ENCODE assay signal across 9 mouse cellular contexts in genomic region chr7:99079522-99079921, GRCm38 (mm10).
DNase-seq lines count a peak whose midpoint lies in the region; ATAC-seq and TF ChIP-seq lines count a peak whose summit lies in the region.
"Had no signal": no experiment of that assay in that cellular context is flagged by ENCODE, and none has a peak within 500 bp of the region (broad histone marks: within the 10 kb centered on the region; RNA-seq: fewer than 3 reads in every experiment).

No protein-coding gene starts in this region.

- no peaks in the 10 kb centered on the region for H3K36me3 ChIP-seq in hindbrain, embryonic 14.5 days (replicated peaks; ENCODE audit: control insufficient read depth, insufficient read depth)
- H3K36me3 ChIP-seq in hindbrain, embryonic 16.5 days (ENCODE audit: control insufficient read depth, insufficient read depth, low read length) = no peaks in the 10 kb centered on the region
- no peaks in the 10 kb centered on the region for H3K36me3 ChIP-seq in E14TG2a.4 (ENCODE audit: insufficient read depth, low read length)
- H3K36me3 ChIP-seq in embryonic facial prominence, embryonic 14.5 days (ENCODE audit: control insufficient read depth, insufficient read depth, low read length) = no peaks in the 10 kb centered on the region

- WGBS in hindbrain, embryonic 14.5 days = 43% methylated on average over 4 of the region's 4 CpGs
- 36% methylated on average over 4 of the region's 4 CpGs for WGBS in hindbrain, embryonic 16.5 days
- 50% methylated on average over 4 of the region's 4 CpGs for WGBS in bone marrow, adult 2 months
- WGBS in embryonic facial prominence, embryonic 14.5 days = 16% methylated on average over 4 of the region's 4 CpGs

- no peak for ATAC-seq in hindbrain, embryonic 14.5 days (ENCODE audit: low FRiP score)
- ATAC-seq in hindbrain, embryonic 16.5 days = no peak
- ATAC-seq in embryonic facial prominence, embryonic 14.5 days (ENCODE audit: low read depth) = no peak

- TF ChIP-seq CTCF in E14TG2a.4 (conservative IDR thresholded peaks at IDR 0.05; ENCODE audit: low read length) = peak; percentile 95
- 0 out of 2 replicates have a peak, but pooled peaks have one; percentile 17 for TF ChIP-seq CTCF in bone marrow, adult 2 months (IDR thresholded peaks at IDR 0.05; ENCODE audit: control insufficient read depth, insufficient read depth, low read length)

- no peaks in the 10 kb centered on the region for H3K27me3 ChIP-seq in hindbrain, embryonic 14.5 days (ENCODE audit: control insufficient read depth, insufficient read depth, low read length)
- H3K27me3 ChIP-seq in hindbrain, embryonic 16.5 days (replicated peaks; ENCODE audit: control insufficient read depth, insufficient read depth, low read length) = no peaks in the 10 kb centered on the region
- no peaks in the 10 kb centered on the region for H3K27me3 ChIP-seq in E14TG2a.4 (ENCODE audit: insufficient read depth, low read length)
- H3K27me3 ChIP-seq in embryonic facial prominence, embryonic 14.5 days (replicated peaks; ENCODE audit: control insufficient read depth, insufficient read depth, low read length) = no peaks in the 10 kb centered on the region

- no peak overlapping the region for H3K27ac ChIP-seq in hindbrain, embryonic 14.5 days
- no peak overlapping the region for H3K27ac ChIP-seq in hindbrain, embryonic 16.5 days (ENCODE audit: low read depth, low read length)
- no peak overlapping the region for H3K27ac ChIP-seq in bone marrow, adult 2 months (ENCODE audit: control insufficient read depth, insufficient read depth, low read depth, low read length, poor library complexity)
- no peak overlapping the region for H3K27ac ChIP-seq in embryonic facial prominence, embryonic 14.5 days (replicated peaks; ENCODE audit: low read depth, low read length)

- H3K4me2 ChIP-seq in hindbrain, embryonic 14.5 days (replicated peaks) = no peak overlapping the region
- H3K4me2 ChIP-seq in hindbrain, embryonic 16.5 days (ENCODE audit: low read length) = no peak overlapping the region
- H3K4me2 ChIP-seq in embryonic facial prominence, embryonic 14.5 days (ENCODE audit: low read depth, low read length) = no peak overlapping the region

- no peak for TF ChIP-seq POLR2A in bone marrow, adult 2 months (IDR thresholded peaks at IDR 0.05; ENCODE audit: borderline replicate concordance, control insufficient read depth, low read depth, low read length)

- H3K4me1 ChIP-seq in hindbrain, embryonic 14.5 days (replicated peaks; ENCODE audit: control insufficient read depth, insufficient read depth, low read length) = no peaks in the 10 kb centered on the region
- H3K4me1 ChIP-seq in hindbrain, embryonic 16.5 days (ENCODE audit: control insufficient read depth, insufficient read depth, low read depth, low read length) = no peaks in the 10 kb centered on the region
- peaks cover 16% of the 10 kb centered on the region for H3K4me1 ChIP-seq in E14TG2a.4 (replicated peaks; ENCODE audit: low read depth, low read length)
- H3K4me1 ChIP-seq in bone marrow, adult 2 months (ENCODE audit: control insufficient read depth, insufficient read depth, low read length) = no peaks in the 10 kb centered on the region
- H3K4me1 ChIP-seq in embryonic facial prominence, embryonic 14.5 days (ENCODE audit: control insufficient read depth, insufficient read depth, low read length) = 0 out of 2 replicates have a peak, but pooled peaks cover 3% of the 10 kb centered on the region

- no peak overlapping the region for H3K9ac ChIP-seq in hindbrain, embryonic 14.5 days
- no peak overlapping the region for H3K9ac ChIP-seq in hindbrain, embryonic 16.5 days (ENCODE audit: low read depth, low read length)
- H3K9ac ChIP-seq in embryonic facial prominence, embryonic 14.5 days (ENCODE audit: low read depth, low read length) = no peak overlapping the region

- intact Hi-C loops in left cerebral cortex, postnatal 14 days (cut with DNase I) = loop anchor here (2.0 to 5.0 kb wide), 3 partner anchors 117 to 337 kb away; partner anchors contain the start of gene Wnt11

- H3K4me3 ChIP-seq in hindbrain, embryonic 14.5 days (replicated peaks; ENCODE audit: low read length) = no peak overlapping the region
- H3K4me3 ChIP-seq in hindbrain, embryonic 16.5 days (ENCODE audit: low read length) = no peak overlapping the region
- no peak overlapping the region for H3K4me3 ChIP-seq in E14TG2a.4 (replicated peaks; ENCODE audit: low read length)
- H3K4me3 ChIP-seq in bone marrow, adult 2 months (replicated peaks; ENCODE audit: control insufficient read depth, low read depth, low read length) = no peak overlapping the region
- no peak overlapping the region for H3K4me3 ChIP-seq in embryonic facial prominence, embryonic 14.5 days (ENCODE audit: low read depth, low read length)
- H3K4me3 ChIP-seq: erythroblast, embryonic 14.5 days had no signal

- H3K9me3 ChIP-seq in hindbrain, embryonic 14.5 days (ENCODE audit: control insufficient read depth, low read length) = no peaks in the 10 kb centered on the region
- H3K9me3 ChIP-seq in hindbrain, embryonic 16.5 days (ENCODE audit: control insufficient read depth, low read length) = no peaks in the 10 kb centered on the region
- H3K9me3 ChIP-seq in E14TG2a.4 (ENCODE audit: low read length) = no peaks in the 10 kb centered on the region
- no peaks in the 10 kb centered on the region for H3K9me3 ChIP-seq in embryonic facial prominence, embryonic 14.5 days (ENCODE audit: control insufficient read depth, low read length)

- DNase-seq in hindbrain, embryonic 14.5 days (ENCODE audit: low spot score) = peak; percentile 87
- DNase-seq in embryonic facial prominence, embryonic 14.5 days (ENCODE audit: low spot score) = peak; percentile 51
- peak; percentile 63 to 81 for DNase-seq in left cerebral cortex, postnatal 14 days (ENCODE audit: low spot score in 2 of 2)
- DNase-seq in retina, postnatal 7 days (ENCODE audit: low read depth, low spot score) = peak; percentile 49
- DNase-seq in urinary bladder, adult 18-20 months (ENCODE audit: low spot score in 2 of 2) = no peak

Comparison
In these comparisons a context has a peak if more than half of its experiments do, and no peak if none do; other contexts are left out.
1. DNase-seq: peak in hindbrain, embryonic 14.5 days (single experiment), embryonic facial prominence, embryonic 14.5 days (single experiment), left cerebral cortex, postnatal 14 days (2 of 2) and retina, postnatal 7 days (single experiment); none in urinary bladder, adult 18-20 months (0 of 2).